Mouse (Mus musculus): ENCODE data around the gene Tut1.
"Not testable (repeated sequence)": the region's sequence is repeated elsewhere in the genome, so short reads cannot be mapped to it uniquely, and the experiment has no call there.

Tut1 gene

DNA sequence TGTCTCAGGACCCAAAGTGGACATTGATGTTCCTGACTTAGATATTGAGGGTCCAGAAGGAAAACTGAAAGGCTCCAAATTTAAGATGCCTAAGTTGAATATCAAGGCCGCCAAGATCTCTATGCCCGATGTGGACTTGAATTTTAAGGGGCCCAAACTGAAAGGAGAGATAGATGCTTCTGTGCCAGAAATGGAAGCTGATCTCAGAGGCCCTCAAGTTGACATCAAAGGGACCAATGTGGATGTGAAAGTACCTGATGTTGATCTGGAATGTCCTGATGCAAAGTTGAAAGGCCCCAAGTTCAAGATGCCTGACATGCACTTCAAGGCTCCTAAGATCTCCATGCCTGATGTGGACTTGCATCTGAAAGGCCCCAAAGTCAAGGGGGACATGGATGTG lies 53.3 kb downstream of the Tut1 start:
- DNase-seq (ENCODE audit: low read depth, low spot score) = not testable (repeated sequence)
